Mouse (Mus musculus) cerebellum, postnatal 25 days (tissue): ENCODE data around the gene Rere.

Experiments
- DNase-seq, 2 experiments: peaks; one replicate each; pipeline ENCODE4 v3.0.0; 2021; ENCODE audit warnings: mixed read lengths in 2 of 2

Gene Rere

DNA sequence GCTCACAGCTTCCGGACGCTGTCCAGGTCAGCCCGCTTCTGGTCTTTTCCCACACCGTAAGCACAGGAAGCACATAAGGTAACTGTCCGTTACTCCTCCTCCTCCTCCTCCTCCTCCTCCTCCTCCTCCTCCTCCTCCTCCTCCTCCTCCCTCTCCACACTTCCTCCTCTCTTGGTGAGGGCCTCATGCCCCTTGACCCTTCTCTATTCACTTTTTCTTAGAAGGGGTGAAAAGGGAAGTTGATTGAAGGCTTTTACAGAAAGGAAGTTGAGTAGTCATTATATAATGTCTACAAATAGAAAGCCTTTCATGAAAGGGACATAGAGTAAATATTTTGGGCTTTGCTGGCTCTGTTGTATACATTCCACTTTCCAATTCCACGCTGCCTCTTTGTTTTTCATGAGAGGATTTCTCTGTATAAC lies 68.2 kb downstream of the Rere start:
- DNase-seq, result no peak

DNA sequence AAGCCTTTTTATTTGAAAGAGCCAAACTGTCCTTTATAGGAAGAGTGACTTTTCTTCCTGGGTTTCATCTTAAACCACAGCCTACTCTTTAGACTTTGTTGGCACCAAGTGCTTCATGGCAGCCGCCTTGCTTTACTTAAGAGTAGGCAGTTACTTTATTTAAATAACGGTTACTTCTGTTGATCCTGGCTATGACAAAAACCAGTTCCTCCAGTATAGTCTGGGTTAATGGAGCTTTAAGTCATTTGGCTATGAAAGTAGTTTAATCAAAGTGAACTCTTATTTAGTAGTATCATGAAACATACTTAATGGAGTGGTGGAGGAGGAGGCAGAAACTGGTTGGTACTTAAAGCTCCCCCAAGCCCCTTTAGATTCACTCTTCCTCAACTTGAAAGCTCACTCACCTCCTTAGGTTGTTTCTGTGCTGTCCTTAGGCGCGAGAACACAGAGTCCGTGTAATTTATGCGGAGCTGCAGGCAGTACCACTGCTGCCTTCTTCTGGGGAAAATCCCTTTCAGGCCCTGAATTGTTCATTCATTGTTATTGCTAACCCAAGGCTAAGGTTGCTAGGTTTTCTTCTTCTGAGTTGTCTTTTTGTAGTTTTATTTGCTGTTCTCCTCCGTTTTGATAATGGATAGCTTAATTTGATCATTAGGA lies 70.1 kb downstream of the Rere start:
- DNase-seq, result no peak

DNA sequence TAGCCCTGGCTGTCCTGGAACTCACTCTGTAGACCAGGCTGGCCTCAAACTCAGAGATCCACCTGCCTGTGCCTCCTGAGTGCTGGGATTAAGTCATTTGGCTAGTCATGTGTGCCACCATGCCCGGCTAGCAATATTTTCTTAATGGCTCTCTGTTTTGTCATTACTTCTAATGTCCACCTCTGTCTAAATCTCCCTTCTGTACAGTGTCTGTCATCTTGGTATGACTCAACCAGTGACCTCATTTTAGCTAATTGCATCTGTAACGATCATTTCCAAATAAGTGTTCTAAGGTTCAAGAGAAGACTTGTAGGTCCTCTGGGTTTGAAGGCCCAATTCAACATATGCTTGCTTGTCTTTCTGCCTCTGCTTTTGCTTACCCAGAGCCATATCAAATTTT lies 71.3 kb downstream of the Rere start:
- DNase-seq, result no peak

DNA sequence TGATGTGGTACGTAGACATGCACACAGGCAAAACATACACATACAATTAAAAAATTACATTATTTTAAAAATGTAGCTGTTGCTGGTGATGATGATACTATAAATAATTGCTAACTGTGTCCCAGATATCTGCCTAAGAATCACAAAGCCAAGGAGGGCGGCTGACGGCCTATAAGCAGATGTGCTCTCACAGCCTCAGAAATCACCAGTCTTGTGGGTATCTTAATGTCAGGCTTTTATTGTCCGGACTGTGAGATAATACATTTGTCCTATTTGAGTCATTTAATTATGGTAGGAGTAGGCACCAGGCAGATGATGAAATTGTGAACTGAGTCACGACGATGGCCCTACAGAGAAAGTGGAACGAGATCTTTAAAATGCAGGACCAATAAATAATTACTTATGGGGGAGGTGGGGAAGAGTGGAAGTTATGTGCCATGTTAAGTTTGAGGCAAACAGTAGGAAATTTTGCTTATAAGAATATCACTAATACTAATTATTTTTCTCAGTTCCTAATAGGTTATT lies 72.0 kb downstream of the Rere start:
- no peak for DNase-seq

DNA sequence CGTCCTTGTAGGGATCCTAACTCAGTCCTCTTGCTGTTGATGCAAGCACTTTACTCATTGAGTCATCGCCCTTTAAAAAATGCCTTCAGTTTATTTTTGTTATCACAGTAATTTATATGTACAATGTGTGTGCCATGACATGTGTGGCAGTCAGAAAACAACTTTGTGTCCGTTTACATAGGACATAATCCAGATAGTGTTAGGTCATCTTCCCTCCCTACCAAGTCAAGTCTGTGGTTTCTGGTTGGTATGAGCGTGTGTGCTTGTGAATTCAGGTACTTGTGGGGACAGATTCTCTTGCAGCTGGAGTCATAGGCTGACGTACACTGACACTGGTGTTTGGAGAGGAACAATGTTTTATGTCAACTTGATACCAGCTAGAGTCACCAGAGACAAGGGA lies 74.4 kb downstream of the Rere start:
- no peak for DNase-seq

DNA sequence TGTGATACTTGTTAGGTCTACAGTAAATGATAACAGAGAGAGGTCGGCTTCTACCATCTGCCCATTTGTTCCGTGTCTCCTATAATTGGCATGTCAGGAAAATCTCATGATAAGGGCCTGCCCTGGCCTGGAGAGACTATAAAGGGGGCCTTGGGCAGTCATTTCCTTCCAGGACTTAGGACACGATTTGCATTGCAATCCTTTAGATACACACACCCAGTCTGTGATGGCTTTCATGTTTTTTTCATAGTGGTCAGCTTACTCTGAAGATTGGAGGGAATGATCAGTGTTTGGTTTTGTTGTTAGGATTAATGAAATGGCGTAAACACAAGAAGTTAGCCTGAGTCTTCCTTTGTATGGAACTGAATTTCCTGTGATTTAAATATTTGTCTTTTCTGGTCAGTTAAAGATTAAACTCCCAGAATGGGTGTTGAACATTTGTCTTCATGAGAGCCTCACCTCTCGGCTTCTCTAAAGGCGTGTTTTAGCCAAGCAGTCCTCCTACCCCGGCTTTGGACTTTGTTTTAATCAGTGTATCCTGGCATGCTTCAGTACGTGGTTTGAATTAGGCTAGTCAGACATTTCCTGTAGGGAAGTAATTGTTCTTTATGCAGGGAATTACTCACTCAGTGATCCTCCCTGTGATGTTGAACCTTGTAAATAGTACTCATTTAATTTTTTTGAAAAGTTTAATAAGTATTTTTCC lies 80.7 kb downstream of the Rere start:
- no peak for DNase-seq

- DNase-seq, result no peak
These were observed 81.4 kb downstream of the Rere start for GRCm38 (mm10) chr4:150362858-150363257.

- DNase-seq, result no peak
These were observed 83.3 kb downstream of the Rere start for GRCm38 (mm10) chr4:150364786-150365185.

GRCm38 (mm10) chr4:150366510-150367208 lies 85.2 kb downstream of the Rere start:
- no peak for DNase-seq

GRCm38 (mm10) chr4:150371580-150372380 lies 90.3 kb downstream of the Rere start:
- peak; percentile 87 to 90 for DNase-seq

GRCm38 (mm10) chr4:150372631-150373041 lies 91.2 kb downstream of the Rere start:
- DNase-seq, result no peak

DNA sequence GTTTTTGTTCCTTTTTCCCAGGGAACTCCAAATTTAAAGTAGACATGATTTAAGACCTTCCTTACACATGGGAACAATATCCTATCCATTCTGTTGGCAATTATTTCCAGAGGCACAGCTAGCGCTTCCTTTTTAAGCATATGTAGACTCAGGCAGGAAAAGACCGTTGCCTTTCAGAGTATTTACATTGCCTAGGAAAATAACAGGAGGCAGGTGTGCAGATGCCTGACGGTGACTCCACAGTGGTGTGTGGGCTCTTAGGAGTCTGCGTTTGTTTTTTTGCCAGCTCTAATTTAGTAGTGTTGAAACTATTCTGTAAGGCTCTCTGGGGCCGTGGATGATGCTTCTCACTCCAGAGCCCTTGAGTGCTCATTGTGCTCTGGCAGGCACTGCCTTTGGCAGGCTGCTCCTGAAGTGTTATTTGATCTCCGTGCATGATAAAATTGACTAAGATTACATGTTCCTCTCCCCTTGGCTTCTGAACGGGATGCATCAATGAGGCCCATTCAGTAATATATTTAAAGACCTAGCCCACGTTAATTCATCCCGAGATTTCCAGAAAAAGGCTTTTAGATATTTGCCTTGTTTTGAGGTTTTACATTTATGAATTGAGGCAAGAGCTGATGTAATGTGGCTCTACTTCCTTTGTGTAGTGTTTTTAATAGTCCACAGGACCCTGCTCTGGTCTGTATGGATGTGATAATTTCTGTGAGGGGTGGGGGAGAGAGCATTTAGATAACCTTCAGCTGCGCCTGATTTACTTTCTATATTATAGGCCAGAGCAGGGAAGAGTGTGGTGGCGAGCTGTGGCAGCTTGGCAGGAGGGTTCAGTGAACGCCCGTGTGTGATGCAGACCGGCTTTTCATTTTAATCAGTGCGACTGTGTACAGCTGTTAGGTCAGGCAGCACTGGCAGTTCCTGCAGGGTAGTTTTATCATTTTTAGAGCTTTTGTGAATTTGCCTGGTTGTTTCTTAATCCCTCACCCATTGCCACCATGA lies 92.0 kb downstream of the Rere start:
- peak; percentile 55 to 57 for DNase-seq

DNA sequence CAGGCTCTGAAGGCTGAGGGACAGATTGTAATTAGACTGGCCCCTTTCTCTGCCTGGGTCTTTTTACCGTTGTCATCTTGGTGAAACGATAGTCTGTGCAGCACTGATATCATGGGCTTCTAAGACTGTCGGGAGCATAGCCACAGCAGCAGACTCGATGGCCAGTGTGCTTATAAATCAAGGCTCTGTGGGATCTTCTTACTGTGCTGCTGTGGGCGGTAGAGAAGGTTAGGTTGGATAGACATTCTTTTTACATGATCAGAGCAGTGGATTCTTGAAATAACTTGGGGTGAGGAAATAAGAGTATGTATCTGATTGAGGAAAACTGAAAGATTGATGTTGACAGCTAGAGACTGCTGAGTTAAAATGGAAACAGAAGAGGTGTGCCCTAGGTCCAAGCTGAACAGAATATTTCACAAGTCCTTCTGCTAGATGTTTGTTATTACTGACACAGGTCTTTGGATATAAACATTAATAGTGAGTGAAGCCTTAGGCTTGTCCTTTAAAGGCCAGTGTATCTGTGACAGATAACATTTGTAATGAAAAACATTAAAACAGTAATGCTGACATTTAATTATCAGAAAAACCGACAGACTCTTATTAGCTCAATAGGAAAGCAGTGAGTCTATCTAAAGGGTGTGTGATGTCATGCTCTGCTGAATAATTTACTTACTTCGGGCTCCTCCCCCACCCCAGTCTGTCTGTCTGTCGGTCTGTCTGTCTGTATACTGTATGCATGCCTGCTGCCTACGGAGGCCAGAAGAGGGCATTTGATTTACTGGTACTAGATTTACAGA lies 93.4 kb downstream of the Rere start:
- no peak for DNase-seq

- DNase-seq, result no peak
These were observed 94.0 kb downstream of the Rere start for GRCm38 (mm10) chr4:150375448-150375935.

- DNase-seq, result no peak
These were observed 97.9 kb downstream of the Rere start for GRCm38 (mm10) chr4:150379313-150379712.

GRCm38 (mm10) chr4:150379772-150380171 lies 98.3 kb downstream of the Rere start:
- DNase-seq, result no peak

GRCm38 (mm10) chr4:150380273-150380672 lies 98.8 kb downstream of the Rere start:
- DNase-seq, result no peak

DNA sequence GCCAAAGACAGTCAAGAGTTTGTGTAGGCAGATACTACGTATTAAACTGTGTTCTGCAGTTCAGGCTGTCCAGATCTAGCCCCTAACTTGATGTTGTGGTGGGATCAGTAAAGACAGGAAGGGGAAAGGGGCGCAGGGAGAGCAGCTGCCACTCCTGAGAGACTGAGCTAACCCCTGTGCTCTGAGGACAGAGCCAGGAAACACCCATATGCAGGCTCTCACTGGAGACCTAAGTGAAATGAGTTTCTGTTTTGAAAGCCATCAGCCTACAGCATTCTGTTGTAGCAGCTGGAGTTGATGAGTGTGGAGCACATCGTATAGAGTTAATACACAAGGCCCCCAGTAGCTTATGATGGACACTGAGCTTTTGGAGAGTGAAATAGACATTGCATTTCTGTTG lies 101.1 kb downstream of the Rere start:
- DNase-seq, result no peak

DNA sequence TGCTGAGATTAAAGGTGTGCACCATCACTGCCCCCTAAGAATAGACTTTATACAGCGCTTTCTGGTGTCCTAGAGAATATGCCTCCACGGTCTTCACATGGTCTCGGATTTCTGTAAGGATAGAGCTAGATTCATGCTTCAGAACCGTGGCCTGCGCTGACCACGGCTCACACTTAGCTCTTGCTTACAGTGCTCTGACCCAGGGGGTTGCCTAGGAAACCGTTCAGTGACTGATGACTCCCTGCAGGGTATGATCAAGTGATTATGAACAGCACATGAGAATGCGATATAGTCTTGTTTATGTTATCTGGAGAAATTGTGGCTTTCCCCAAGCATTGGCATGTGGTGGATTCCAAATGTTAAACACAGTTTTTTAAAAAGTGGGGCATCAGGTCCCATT lies 103.0 kb downstream of the Rere start:
- no peak for DNase-seq

DNA sequence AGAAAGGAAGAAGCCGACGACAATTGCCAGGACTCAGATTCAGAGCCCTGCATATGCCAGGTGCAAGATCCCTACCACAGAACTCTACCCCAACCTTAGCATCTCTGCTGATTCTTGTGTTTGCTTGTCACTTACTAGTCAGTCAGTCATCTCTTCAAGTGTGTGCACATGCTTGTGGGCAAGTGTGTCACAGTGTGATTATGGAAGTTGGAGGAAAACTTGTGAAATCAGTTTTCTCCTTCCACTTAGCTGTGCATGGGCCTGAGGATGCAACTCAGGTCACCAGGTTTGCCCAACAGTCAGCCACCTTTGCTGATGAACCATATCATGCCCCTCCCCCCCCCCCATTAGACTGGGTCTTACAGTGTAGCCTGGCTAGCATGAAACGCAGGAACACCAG lies 103.5 kb downstream of the Rere start:
- no peak for DNase-seq

- no peak for DNase-seq
These were observed 107.1 kb downstream of the Rere start for GRCm38 (mm10) chr4:150388518-150388917.
